Mouse (Mus musculus) CD4-positive naive resting alpha-beta T cell, adult 76 days (primary cell): ENCODE data around the gene Cyba. TPM values are rescaled to one million over a fixed set of nuclear protein-coding genes. Genes with fewer than 3 reads are reported as not detected.

Experiments used
- total RNA-seq: library from RNA; stranded (reverse); gene quantifications from one replicate; pipeline ENCODE4 v1.2.4, GENCODE M21; 2023

The Cyba gene
- 143 TPM for total RNA-seq

GRCm38 (mm10) chr8:122432443-122433268 is at the start of gene Cyba:
Gene Cyba, minus strand, starts transcription at chr8:122432930.

GRCm38 (mm10) chr8:122475580-122476320 is 43.0 kb upstream of the Cyba start, which contains the start of the genes Rnf166 and Ctu2:
Gene Rnf166, minus strand, starts transcription at chr8:122476064.
Gene Ctu2, plus strand, starts transcription at chr8:122476143.

GRCm38 (mm10) chr8:122460524-122461472 is 28.1 kb upstream of the Cyba start, which contains the start of gene Snai3:
Gene Snai3, minus strand, starts transcription at chr8:122460733.

DNA sequence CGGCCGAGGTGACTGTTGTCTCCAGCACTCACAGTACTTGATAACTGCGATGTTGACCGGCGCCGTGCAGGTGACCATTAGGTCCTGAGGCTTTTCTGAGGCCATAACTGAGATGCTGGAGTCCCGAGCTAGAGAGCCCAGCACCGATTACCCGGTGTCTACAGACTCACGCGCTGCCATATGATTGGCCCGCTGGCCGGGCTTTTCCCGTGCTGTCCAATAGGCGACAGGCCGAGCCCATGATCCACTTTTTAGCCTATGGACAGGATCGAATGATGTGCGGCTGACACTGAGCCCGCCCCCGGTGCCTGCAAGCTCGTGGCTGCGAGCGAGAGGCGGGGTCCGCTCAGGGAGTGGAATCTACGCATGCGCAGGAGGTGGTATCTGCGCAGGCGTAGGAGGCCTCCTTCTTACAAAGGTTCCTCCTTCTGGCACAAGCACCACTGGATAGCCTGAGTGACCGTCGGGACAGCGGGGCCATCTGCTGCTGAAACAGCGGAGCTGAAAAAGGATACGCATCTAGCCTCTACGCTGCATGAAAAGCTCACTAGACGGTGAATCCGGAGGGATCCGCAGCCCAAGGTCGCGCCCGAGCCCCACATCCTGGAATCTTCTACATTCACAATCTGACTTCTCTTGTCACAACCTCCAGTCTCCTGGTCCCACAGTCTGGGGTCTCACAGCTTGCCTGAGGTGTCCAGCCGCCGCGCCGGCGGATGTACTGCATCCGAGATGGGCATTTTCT is 10.7 kb upstream of the Cyba start, which contains the start of gene Mvd:
TSS of gene Mvd (minus strand) at position 161 of the 745 bp plus-strand sequence.

GRCm38 (mm10) chr8:122421376-122422070 is 11.2 kb downstream of the Cyba start, which contains the start of gene Il17c:
Gene Il17c, plus strand, starts transcription at chr8:122422020.

GRCm38 (mm10) chr8:122376365-122377231 is 56.1 kb downstream of the Cyba start, which contains the start of gene Zc3h18:
Gene Zc3h18, plus strand, starts transcription at chr8:122376609.

Other genes with a start within 250 kb of the Cyba start
- 57.1 TPM for gene Zfpm1, start 150.8 kb downstream of the Cyba start, total RNA-seq
- not detected for gene Trhr2, start 72.2 kb downstream of the Cyba start, total RNA-seq
- gene Zc3h18, start 56.3 kb downstream of the Cyba start, total RNA-seq, result 102 TPM
- gene Il17c, start 10.9 kb downstream of the Cyba start, total RNA-seq, result not detected
- 9.9 TPM for gene Mvd, start 10.5 kb upstream of the Cyba start, total RNA-seq
- gene Snai3, start 27.8 kb upstream of the Cyba start, total RNA-seq, result 1.3 TPM
- gene Rnf166, start 43.1 kb upstream of the Cyba start, total RNA-seq, result 67.6 TPM
- 57.6 TPM for gene Ctu2, start 43.2 kb upstream of the Cyba start, total RNA-seq
- 48.5 TPM for gene Piezo1, start 118.4 kb upstream of the Cyba start, total RNA-seq
- gene Cdt1, start 135.1 kb upstream of the Cyba start, total RNA-seq, result 75.8 TPM
- gene Aprt, start 144.0 kb upstream of the Cyba start, total RNA-seq, result 75.6 TPM
- gene Galns, start 178.5 kb upstream of the Cyba start, total RNA-seq, result 7.9 TPM
- gene Trappc2l, start 178.7 kb upstream of the Cyba start, total RNA-seq, result 34.8 TPM
- gene Pabpn1l, start 189.8 kb upstream of the Cyba start, total RNA-seq, result not detected